Mouse (Mus musculus) granulocyte monocyte progenitor cell, adult 5-6 weeks (primary cell): ENCODE data around the gene Gm21190. TPM values are rescaled to one million over a fixed set of nuclear protein-coding genes. Genes with fewer than 3 reads are reported as not detected.
"Not testable (repeated sequence)": the region's sequence is repeated elsewhere in the genome, so short reads cannot be mapped to it uniquely, and the experiment has no call there.

Experiments
- ATAC-seq: replicated peaks from 2 replicates; pipeline ENCODE4 v1.8.0; 2016; ENCODE audit warnings: mild to moderate bottlenecking, moderate TSS enrichment, inconsistent platforms; ENCODE audit not compliant: poor library complexity, severe bottlenecking
- total RNA-seq, 2 experiments: library from RNA; stranded (forward) in 1 of 2; stranded (reverse) in 1 of 2; fragments of 200-712, 200-1000 nt in 1 of 2; fragments of >200 nt in 1 of 2; fragmentation: Nextera tagmentation in 1 of 2; gene quantifications; 2 replicates each; pipeline ENCODE4 v1.2.3; 2014 to 2017

The Gm21190 gene
- total RNA-seq (2014; fragmentation: Nextera tagmentation) (not detected in 2 replicates), total RNA-seq (2017) (not detected in 2 replicates)

- ATAC-seq = not testable (repeated sequence)
These were observed at the start of gene Gm21190 for GRCm38 (mm10) chr5:15529122-15529521. Gene Gm21190, minus strand, starts transcription at chr5:15529222.

- not testable (repeated sequence) for ATAC-seq
These were observed 48.0 kb upstream of the Gm21190 start, which contains the start of gene Gm21083 for GRCm38 (mm10) chr5:15577033-15577432. Gene Gm21083, plus strand, starts transcription at chr5:15577333.

GRCm38 (mm10) chr5:15573735-15574134 lies 44.7 kb upstream of the Gm21190 start:
- not testable (repeated sequence) for ATAC-seq

- ATAC-seq = not testable (repeated sequence)
These were observed 32.6 kb upstream of the Gm21190 start for GRCm38 (mm10) chr5:15561425-15562264.

- not testable (repeated sequence) for ATAC-seq
These were observed 29.6 kb upstream of the Gm21190 start for GRCm38 (mm10) chr5:15558654-15559053.

GRCm38 (mm10) chr5:15549606-15550005 lies 20.6 kb upstream of the Gm21190 start:
- not testable (repeated sequence) for ATAC-seq

- not testable (repeated sequence) for ATAC-seq
These were observed 20.1 kb upstream of the Gm21190 start for GRCm38 (mm10) chr5:15549134-15549533.

- ATAC-seq = not testable (repeated sequence)
These were observed 19.6 kb upstream of the Gm21190 start for GRCm38 (mm10) chr5:15548642-15549041.

GRCm38 (mm10) chr5:15522470-15522869 lies 6.6 kb downstream of the Gm21190 start:
- ATAC-seq = not testable (repeated sequence)

- ATAC-seq = not testable (repeated sequence)
These were observed 7.0 kb downstream of the Gm21190 start for GRCm38 (mm10) chr5:15522028-15522427.

- not testable (repeated sequence) for ATAC-seq
These were observed 8.6 kb downstream of the Gm21190 start for GRCm38 (mm10) chr5:15520418-15520817.

GRCm38 (mm10) chr5:15517150-15517549 lies 11.9 kb downstream of the Gm21190 start:
- not testable (repeated sequence) for ATAC-seq

- ATAC-seq = not testable (repeated sequence)
These were observed 16.8 kb downstream of the Gm21190 start for GRCm38 (mm10) chr5:15512236-15512635.

- not testable (repeated sequence) for ATAC-seq
These were observed 19.1 kb downstream of the Gm21190 start for GRCm38 (mm10) chr5:15509911-15510310.

- ATAC-seq = not testable (repeated sequence)
These were observed 20.3 kb downstream of the Gm21190 start for GRCm38 (mm10) chr5:15508460-15509451.

GRCm38 (mm10) chr5:15507757-15508459 lies 21.1 kb downstream of the Gm21190 start:
- ATAC-seq = not testable (repeated sequence)

- ATAC-seq = no peak
These were observed 21.8 kb downstream of the Gm21190 start for GRCm38 (mm10) chr5:15507309-15507619.

- no peak; the same call in 1 of the 2 replicates for ATAC-seq
These were observed 22.3 kb downstream of the Gm21190 start for GRCm38 (mm10) chr5:15506575-15507308.

- ATAC-seq = not testable (repeated sequence)
These were observed 30.1 kb downstream of the Gm21190 start for GRCm38 (mm10) chr5:15498774-15499400.
